Mouse (Mus musculus) sigmoid colon, adult 10 weeks (tissue): ENCODE results near the gene Ppp1r16b. TPM values are rescaled to one million over a fixed set of nuclear protein-coding genes. Genes with fewer than 3 reads are reported as not detected.

Source experiments
- polyA plus RNA-seq: library from polyadenylated mRNA; stranded (reverse); fragments of 350-450 nt; fragmentation: Illumina TruSeq; extraction: RNeasy Lipid Tissue Mini Kit (QIAGEN cat#74804); gene quantifications from one replicate; pipeline ENCODE4 v1.2.3, GENCODE M21; 2014; ENCODE audit warnings: low read depth, low replicate concordance

Gene Ppp1r16b
- polyA plus RNA-seq: 0.98 TPM

GRCm38 (mm10) chr2:158665098-158665497, at the start of gene Ppp1r16b:
Gene Ppp1r16b (plus strand): TSS chr2:158665398.

DNA sequence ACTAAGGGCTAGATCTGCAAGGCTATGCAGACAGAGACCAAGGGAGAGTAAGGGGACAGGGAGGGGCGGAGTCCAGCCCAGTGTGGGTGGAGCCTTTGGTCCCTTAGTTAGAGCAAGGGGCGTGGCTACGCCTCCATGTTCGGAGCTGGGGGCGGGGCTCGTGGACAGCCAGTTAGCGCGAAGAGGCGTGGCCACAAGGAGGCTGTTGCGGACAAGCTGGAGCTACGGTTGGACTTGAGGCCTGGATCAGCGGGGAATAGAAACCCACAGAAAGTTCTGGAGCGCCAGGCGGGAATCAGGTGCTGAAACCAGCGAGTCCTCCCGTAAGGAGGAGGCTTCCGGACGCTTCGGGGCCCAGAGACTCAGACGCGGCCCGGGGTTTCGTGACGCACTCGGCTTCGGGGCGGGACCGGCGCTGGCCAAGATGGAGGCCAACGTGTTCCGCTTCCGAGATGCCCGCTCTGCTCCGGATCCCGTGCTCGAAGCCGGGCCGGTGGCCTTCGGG, 40.4 kb upstream of the Ppp1r16b start, which contains the start of gene Actr5:
Actr5 (plus strand) TSS at position 171 of the 505 bp plus-strand sequence.

GRCm38 (mm10) chr2:158767742-158768339, 102.6 kb downstream of the Ppp1r16b start, which contains the start of gene Fam83d:
Gene Fam83d (plus strand): TSS chr2:158768093.

GRCm38 (mm10) chr2:158794494-158795004, 129.4 kb downstream of the Ppp1r16b start, which contains the start of gene Dhx35:
Gene Dhx35 (plus strand): TSS chr2:158794807.

Other genes with a start within 250 kb of the Ppp1r16b start
- gene Adig, start 162.8 kb upstream of the Ppp1r16b start, polyA plus RNA-seq: not detected
- not detected for gene Arhgap40, start 152.6 kb upstream of the Ppp1r16b start, polyA plus RNA-seq
- gene Slc32a1, start 54.6 kb upstream of the Ppp1r16b start, polyA plus RNA-seq: not detected
- 0.38 TPM for gene Actr5, start 40.5 kb upstream of the Ppp1r16b start, polyA plus RNA-seq
- 6.8 TPM for gene Fam83d, start 102.7 kb downstream of the Ppp1r16b start, polyA plus RNA-seq
- 8.1 TPM for gene Dhx35, start 129.4 kb downstream of the Ppp1r16b start, polyA plus RNA-seq